Mouse (Mus musculus) erythroblast, embryonic 14.5 days (primary cell): ENCODE data around the gene Snx20. TPM values are rescaled to one million over a fixed set of nuclear protein-coding genes. Genes with fewer than 3 reads are reported as not detected.

Experiments used
- H3K27me3 ChIP-seq: 2 replicates; pipeline ENCODE4 v1.6.1; 2012; ENCODE audit warnings: inconsistent platforms; ENCODE audit not compliant: control insufficient read depth
- H3K36me3 ChIP-seq: 2 replicates; pipeline ENCODE4 v1.6.1; 2012; ENCODE audit warnings: mild to moderate bottlenecking, inconsistent platforms; ENCODE audit not compliant: control insufficient read depth
- H3K4me1 ChIP-seq: 2 replicates; pipeline ENCODE4 v1.6.1; 2012; ENCODE audit warnings: inconsistent platforms; ENCODE audit not compliant: control insufficient read depth
- H3K4me3 ChIP-seq: replicated peaks from 2 replicates; pipeline ENCODE3; 2012; ENCODE audit warnings: moderate library complexity, mild to moderate bottlenecking, inconsistent platforms
- H3K9me3 ChIP-seq: 2 replicates; pipeline ENCODE4 v1.6.1; 2012; ENCODE audit warnings: low read length, inconsistent platforms, mixed read lengths; ENCODE audit not compliant: control insufficient read depth
- GATA1 ChIP-seq: IDR thresholded peaks from 2 replicates; pipeline ENCODE4 v1.6.1; 2012; ENCODE audit warnings: low read length, inconsistent platforms, mixed read lengths
- TAL1 ChIP-seq: IDR thresholded peaks from 3 replicates; pipeline ENCODE4 v1.6.1; 2012; ENCODE audit warnings: low read length, inconsistent platforms, mixed read lengths
- polyA plus RNA-seq: library from polyadenylated mRNA; stranded (reverse); fragments of >175 nt; gene quantifications from 2 replicates; pipeline ENCODE4 v1.2.3, GENCODE M21; 2012

Gene Snx20
- polyA plus RNA-seq, 1 experiment, result 0.09 TPM

DNA sequence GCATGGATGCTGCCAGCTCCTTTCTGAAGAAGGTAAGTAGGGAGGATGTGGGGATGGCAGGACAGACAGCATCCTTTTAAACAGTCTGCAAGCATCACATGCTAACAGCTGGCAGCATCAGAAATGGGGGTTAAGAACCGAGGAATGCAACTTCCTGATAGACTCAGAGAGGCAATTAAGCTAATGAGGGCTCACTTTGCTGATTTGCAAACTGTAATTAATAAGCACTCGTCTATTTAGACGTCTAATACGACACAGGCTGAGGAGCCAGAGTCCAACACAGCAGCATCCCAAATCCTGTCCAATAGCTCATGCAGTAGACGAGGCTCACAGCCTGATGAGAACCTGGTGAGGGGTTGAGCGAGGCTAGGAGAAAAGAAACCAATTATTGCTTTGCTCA is 25.7 kb downstream of the Snx20 start:
- Histone ChIP-seq H3K27me3 (no peaks in the 10 kb centered on the region), H3K4me1 (no peaks in the 10 kb centered on the region), H3K4me3 (no peak overlapping the region), H3K36me3 (no peaks in the 10 kb centered on the region), H3K9me3 (no peaks in the 10 kb centered on the region)
- TF ChIP-seq GATA1 (no peak), TAL1 (no peak)

GRCm38 (mm10) chr8:88609036-88609435 is 26.9 kb downstream of the Snx20 start:
- no peaks in the 10 kb centered on the region for H3K36me3 ChIP-seq
- no peaks in the 10 kb centered on the region for H3K9me3 ChIP-seq
- no peaks in the 10 kb centered on the region for H3K27me3 ChIP-seq
- H3K4me3 ChIP-seq, result no peak overlapping the region
- TF ChIP-seq TAL1 (no peak), GATA1 (no peak)
- no peaks in the 10 kb centered on the region for H3K4me1 ChIP-seq

- no peaks in the 10 kb centered on the region for H3K36me3 ChIP-seq
- 0 out of 2 replicates have a peak, but pooled peaks cover 2% of the 10 kb centered on the region for H3K27me3 ChIP-seq
- peaks cover 3% of the 10 kb centered on the region for H3K9me3 ChIP-seq
- H3K4me3 ChIP-seq, result no peak overlapping the region
- no peaks in the 10 kb centered on the region for H3K4me1 ChIP-seq
- TF ChIP-seq TAL1 (no peak), GATA1 (no peak)
Measured at GRCm38 (mm10) chr8:88605361-88606040, 30.4 kb downstream of the Snx20 start.

DNA sequence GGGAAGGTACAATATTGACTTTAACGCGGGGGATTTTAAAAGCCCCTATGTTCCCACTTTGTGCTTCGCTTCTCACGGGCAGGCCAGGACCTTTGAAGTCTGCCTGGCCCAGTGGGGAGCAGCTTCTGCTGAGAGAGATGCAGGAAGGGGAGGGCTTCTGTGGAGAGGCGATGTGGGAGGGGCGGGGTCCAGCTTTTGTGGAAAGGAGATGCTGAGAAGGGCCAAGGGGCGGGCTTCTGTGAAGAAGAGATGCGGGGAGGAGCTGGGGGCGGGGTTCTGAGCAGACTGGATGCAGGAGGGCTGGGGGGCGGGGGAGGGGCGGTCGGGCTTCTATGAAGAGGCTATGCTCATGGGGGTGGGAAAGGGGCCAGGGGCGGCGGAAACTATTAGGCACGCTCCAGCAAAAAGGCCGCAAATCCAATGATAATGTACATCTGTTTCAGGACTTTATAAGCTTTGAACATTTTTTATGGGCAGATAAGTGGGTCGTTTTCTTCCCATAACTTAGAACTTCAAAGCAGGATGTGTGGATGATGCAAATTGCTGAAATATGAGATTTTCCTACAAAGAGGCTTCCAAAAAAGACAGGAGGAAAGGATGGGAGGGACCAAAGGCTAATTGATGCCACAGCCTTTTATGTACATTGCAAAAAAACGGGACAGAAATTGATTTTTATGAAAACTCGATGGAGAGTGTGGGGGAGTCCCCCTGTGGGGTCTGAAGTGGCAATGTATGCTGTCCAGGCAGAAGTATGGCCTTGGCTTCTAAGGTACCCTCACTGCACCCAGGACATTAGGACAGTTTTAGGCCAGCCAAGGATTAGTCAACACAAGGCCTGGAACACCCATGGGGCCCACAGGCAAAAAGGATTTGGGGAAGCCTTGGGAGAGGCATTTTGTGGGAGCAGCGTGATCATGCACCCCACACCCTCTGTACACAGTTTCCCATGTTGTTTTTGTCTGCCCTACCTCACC is 31.6 kb downstream of the Snx20 start:
- TF ChIP-seq GATA1, result no peak
- no peak for TF ChIP-seq TAL1
- Histone ChIP-seq H3K36me3 (no peaks in the 10 kb centered on the region), H3K4me1 (no peaks in the 10 kb centered on the region), H3K9me3 (peaks cover 3% of the 10 kb centered on the region), H3K4me3 (no peak overlapping the region), H3K27me3 (0 out of 2 replicates have a peak, but pooled peaks cover 2% of the 10 kb centered on the region)

DNA sequence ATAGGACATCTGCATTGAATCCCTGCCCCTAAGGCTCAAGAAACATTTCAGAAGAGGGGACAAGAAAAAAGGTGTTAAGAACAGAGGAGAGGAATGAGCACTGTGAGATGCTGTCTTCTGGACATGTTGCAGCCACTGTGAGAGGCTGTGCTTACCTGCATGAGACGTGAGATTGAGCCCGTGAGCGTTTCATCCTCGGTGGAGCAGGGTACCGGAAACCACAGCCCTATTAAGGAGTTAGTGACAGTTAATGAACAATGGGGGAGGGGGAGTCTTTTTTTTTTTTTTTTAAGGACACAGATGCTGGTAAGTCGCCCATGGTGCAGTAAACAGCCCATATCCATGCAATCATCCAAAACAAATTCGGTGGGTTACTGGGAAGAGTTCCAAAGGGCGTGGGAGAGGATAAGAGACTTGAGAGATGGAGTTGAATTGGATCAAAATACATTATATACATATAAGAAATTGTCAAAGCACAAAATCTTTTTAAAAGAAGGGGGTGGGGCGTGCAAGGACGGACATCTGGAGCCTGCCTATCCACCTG is 32.4 kb downstream of the Snx20 start:
- Histone ChIP-seq H3K9me3 (peaks cover 3% of the 10 kb centered on the region), H3K27me3 (0 out of 2 replicates have a peak, but pooled peaks cover 2% of the 10 kb centered on the region), H3K36me3 (no peaks in the 10 kb centered on the region), H3K4me3 (no peak overlapping the region), H3K4me1 (no peaks in the 10 kb centered on the region)
- no peak for TF ChIP-seq TAL1
- TF ChIP-seq GATA1, result no peak

DNA sequence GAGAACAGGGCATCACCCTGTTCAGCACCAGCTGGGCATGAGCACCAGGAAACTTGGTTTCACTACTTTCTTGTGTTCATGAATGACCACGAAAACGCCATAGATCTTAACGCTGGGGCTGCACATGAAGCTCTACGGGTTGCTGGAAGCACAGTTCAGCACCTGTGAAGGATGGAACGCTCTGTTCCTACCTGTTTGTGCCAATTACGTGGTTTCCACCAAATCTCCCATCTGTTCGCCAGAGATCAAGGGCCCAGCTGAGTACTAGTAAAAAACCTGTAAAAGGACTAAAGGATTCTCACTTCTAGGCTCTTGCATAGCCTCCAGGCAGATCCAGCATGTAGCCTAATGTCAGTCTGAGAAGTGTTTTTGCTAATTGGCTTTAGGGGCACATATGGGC is 36.4 kb downstream of the Snx20 start:
- 0 out of 2 replicates have a peak, but pooled peaks cover 2% of the 10 kb centered on the region for H3K27me3 ChIP-seq
- peaks cover 3% of the 10 kb centered on the region for H3K9me3 ChIP-seq
- H3K4me3 ChIP-seq, result no peak overlapping the region
- H3K4me1 ChIP-seq, result no peaks in the 10 kb centered on the region
- no peaks in the 10 kb centered on the region for H3K36me3 ChIP-seq
- TF ChIP-seq TAL1, result no peak
- no peak for TF ChIP-seq GATA1

- TF ChIP-seq TAL1 (no peak), GATA1 (no peak)
- Histone ChIP-seq H3K4me3 (no peak overlapping the region), H3K27me3 (no peaks in the 10 kb centered on the region), H3K36me3 (no peaks in the 10 kb centered on the region), H3K9me3 (peaks cover 3% of the 10 kb centered on the region), H3K4me1 (no peaks in the 10 kb centered on the region)
Measured at GRCm38 (mm10) chr8:88598578-88598977, 37.4 kb downstream of the Snx20 start.

DNA sequence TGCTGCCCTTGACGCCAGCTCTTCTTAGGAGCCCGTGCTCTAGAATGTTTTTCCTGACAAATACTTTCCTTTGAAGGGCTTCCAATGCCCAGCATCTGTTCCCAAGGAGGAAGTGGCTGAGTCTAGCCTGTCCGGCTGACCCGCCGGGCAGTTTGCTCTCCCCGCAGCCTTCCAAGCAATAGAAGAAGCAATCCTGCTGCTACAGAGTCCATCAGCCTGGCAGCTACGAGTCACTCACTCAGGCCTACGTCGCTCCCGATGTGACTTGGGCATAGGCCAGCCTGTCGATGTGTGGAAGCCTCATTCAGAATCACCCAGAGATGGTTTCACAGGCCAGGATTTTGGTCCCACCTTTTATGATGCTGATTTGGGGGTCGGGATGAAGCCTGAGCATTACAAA is 39.9 kb downstream of the Snx20 start:
- no peaks in the 10 kb centered on the region for H3K9me3 ChIP-seq
- no peaks in the 10 kb centered on the region for H3K36me3 ChIP-seq
- H3K27me3 ChIP-seq, result no peaks in the 10 kb centered on the region
- H3K4me1 ChIP-seq, result no peaks in the 10 kb centered on the region
- TF ChIP-seq TAL1 (no peak), GATA1 (no peak)
- H3K4me3 ChIP-seq, result no peak overlapping the region

GRCm38 (mm10) chr8:88593947-88594346 is 42.0 kb downstream of the Snx20 start:
- Histone ChIP-seq H3K4me1 (no peaks in the 10 kb centered on the region), H3K4me3 (no peak overlapping the region), H3K27me3 (no peaks in the 10 kb centered on the region), H3K36me3 (no peaks in the 10 kb centered on the region), H3K9me3 (no peaks in the 10 kb centered on the region)
- TF ChIP-seq GATA1 (no peak), TAL1 (no peak)
